Mouse (Mus musculus): ENCODE measurements around the gene Wdr31.

GRCm38 (mm10) chr4:62501534-62501933 lies 30.8 kb upstream of the Wdr31 start:
- TF ChIP-seq CTCF (IDR thresholded peaks at IDR 0.05; ENCODE audit: borderline replicate concordance, extremely low read depth, insufficient read depth, insufficient read length) = no peak
- TF ChIP-seq POLR2A (IDR thresholded peaks at IDR 0.05; ENCODE audit: borderline replicate concordance, extremely low read depth, insufficient read depth, insufficient read length, poor library complexity, severe bottlenecking) = no peak

All from brain, embryonic 14.5 days (tissue).